Mouse (Mus musculus): ENCODE results near the gene Ctnna3. TPM values are rescaled to one million over a fixed set of nuclear protein-coding genes. Genes with fewer than 3 reads are reported as not detected.

Ctnna3 gene
- polyA plus RNA-seq, 1 experiment from 2014 or later, result 0.35 TPM

DNA sequence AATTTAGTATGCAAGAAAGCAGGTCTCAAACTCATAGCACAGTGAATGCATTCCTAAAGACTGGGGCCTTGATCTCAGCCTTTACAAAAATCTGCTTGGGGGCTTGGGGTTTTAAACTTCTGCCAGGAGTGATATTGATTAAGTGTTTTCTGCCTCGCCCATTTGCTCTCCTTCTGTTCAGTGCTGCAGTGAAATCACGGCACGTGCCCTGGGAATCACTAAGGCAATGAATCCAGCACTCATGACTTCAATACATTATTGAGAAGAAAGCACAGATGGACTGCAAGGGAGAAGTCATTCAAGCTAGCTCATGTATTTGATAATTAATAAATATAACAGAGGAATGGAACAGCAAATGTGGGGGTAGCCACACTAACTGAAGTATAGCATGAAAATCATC lies 515.6 kb downstream of the Ctnna3 start:
- no peak overlapping the region for H3K4me2 ChIP-seq (ENCODE audit: low read depth, low read length)
- 85% methylated on average over 3 of the region's 3 CpGs for WGBS
- H3K27me3 ChIP-seq (ENCODE audit: control insufficient read depth, insufficient read depth, low read length), result no peaks in the 10 kb centered on the region
- no peak for DNase-seq (ENCODE audit: low spot score)
- H3K9me3 ChIP-seq (replicated peaks; ENCODE audit: control insufficient read depth, low read length), result no peaks in the 10 kb centered on the region
- no peak overlapping the region for H3K4me3 ChIP-seq (ENCODE audit: low read depth, low read length)
- no peak for ATAC-seq (replicated peaks; ENCODE audit: insufficient number of reproducible peaks, low FRiP score, low TSS enrichment, low read depth)
- no peaks in the 10 kb centered on the region for H3K36me3 ChIP-seq (replicated peaks; ENCODE audit: control insufficient read depth, insufficient read depth, low read depth, low read length)
- H3K9ac ChIP-seq (replicated peaks; ENCODE audit: low read length), result no peak overlapping the region
- no peaks in the 10 kb centered on the region for H3K4me1 ChIP-seq (ENCODE audit: control insufficient read depth, insufficient read depth, low read length)
- no peak overlapping the region for H3K27ac ChIP-seq (replicated peaks; ENCODE audit: low read depth, low read length)

DNA sequence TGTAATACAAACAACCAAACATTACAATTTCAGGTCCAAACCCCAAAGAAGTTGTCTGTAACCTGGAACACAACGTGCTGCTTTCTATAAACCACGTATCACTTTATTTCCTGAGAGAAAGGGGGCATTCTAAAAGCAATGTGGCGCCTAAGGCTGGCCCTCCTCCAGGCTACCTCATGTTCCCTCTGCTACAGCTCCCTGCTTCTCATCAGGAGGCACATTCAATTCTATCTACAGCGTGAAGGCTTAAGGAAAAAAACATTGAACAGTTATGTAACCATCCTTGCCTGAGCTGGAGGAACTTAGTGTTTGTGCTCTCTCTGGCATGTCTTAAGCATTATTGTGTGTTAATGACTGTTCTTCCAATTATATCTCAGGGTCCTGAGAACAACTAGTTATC lies 517.4 kb downstream of the Ctnna3 start:
- Histone ChIP-seq H3K9me3 (replicated peaks; ENCODE audit: control insufficient read depth, low read length) (no peaks in the 10 kb centered on the region), H3K4me2 (ENCODE audit: low read depth, low read length) (no peak overlapping the region), H3K27ac (replicated peaks; ENCODE audit: low read depth, low read length) (no peak overlapping the region), H3K9ac (replicated peaks; ENCODE audit: low read length) (no peak overlapping the region), H3K4me1 (ENCODE audit: control insufficient read depth, insufficient read depth, low read length) (no peaks in the 10 kb centered on the region), H3K27me3 (ENCODE audit: control insufficient read depth, insufficient read depth, low read length) (no peaks in the 10 kb centered on the region), H3K4me3 (ENCODE audit: low read depth, low read length) (no peak overlapping the region), H3K36me3 (replicated peaks; ENCODE audit: control insufficient read depth, insufficient read depth, low read depth, low read length) (no peaks in the 10 kb centered on the region)
- ATAC-seq (replicated peaks; ENCODE audit: insufficient number of reproducible peaks, low FRiP score, low TSS enrichment, low read depth) (no peak), DNase-seq (ENCODE audit: low spot score) (no peak)
- WGBS, result 77% methylated on average over 4 of the region's 4 CpGs

DNA sequence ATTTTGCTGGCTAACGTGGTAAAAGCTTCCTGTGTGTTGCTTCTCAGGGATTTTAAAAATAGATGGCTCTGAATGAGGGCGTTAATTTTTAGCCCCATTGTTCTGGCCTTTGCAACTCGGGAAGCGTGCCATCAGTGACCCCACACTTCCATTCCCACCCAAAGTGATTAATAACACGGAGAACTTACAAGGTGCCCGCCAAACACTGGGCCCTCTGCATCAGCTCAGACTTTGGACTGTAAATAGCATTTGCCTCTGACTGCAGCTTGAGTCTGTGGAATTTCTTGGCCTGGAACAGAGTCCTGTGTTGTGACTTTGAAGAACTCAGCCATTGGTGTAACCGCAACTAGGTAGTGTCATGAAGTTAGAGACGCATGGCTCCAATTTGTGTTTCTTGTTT lies 521.0 kb downstream of the Ctnna3 start:
- no peak for DNase-seq (ENCODE audit: low spot score)
- no peaks in the 10 kb centered on the region for H3K27me3 ChIP-seq (ENCODE audit: control insufficient read depth, insufficient read depth, low read length)
- WGBS, result 76% methylated on average over 8 of the region's 8 CpGs
- H3K36me3 ChIP-seq (replicated peaks; ENCODE audit: control insufficient read depth, insufficient read depth, low read depth, low read length), result no peaks in the 10 kb centered on the region
- no peak overlapping the region for H3K27ac ChIP-seq (replicated peaks; ENCODE audit: low read depth, low read length)
- H3K9ac ChIP-seq (replicated peaks; ENCODE audit: low read length), result no peak overlapping the region
- H3K4me1 ChIP-seq (ENCODE audit: control insufficient read depth, insufficient read depth, low read length), result no peaks in the 10 kb centered on the region
- H3K4me2 ChIP-seq (ENCODE audit: low read depth, low read length), result no peak overlapping the region
- H3K9me3 ChIP-seq (replicated peaks; ENCODE audit: control insufficient read depth, low read length), result no peaks in the 10 kb centered on the region
- no peak overlapping the region for H3K4me3 ChIP-seq (ENCODE audit: low read depth, low read length)
- no peak for ATAC-seq (replicated peaks; ENCODE audit: insufficient number of reproducible peaks, low FRiP score, low TSS enrichment, low read depth)

DNA sequence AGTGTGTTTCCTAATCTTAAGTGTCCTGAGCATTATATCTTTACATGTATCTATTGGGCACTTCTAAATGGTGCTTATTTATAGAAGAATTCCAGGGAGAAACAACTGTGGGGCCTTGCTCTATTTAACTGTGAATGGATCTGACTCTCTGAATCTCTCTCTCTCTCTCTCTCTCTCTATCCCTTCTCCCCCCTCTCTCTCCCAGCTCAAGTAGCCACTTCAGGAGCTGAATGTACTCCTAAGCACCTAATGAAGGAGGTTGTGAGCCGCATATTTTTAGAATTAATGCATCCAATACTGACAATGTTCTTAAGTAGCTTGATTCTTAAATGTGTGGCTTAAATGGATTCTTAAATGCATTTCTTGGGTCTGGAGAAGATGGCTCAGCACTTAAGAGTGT lies 521.6 kb downstream of the Ctnna3 start:
- no peaks in the 10 kb centered on the region for H3K27me3 ChIP-seq (ENCODE audit: control insufficient read depth, insufficient read depth, low read length)
- ATAC-seq (replicated peaks; ENCODE audit: insufficient number of reproducible peaks, low FRiP score, low TSS enrichment, low read depth), result no peak
- WGBS, result 87% methylated on average over 1 of the region's 1 CpGs

DNA sequence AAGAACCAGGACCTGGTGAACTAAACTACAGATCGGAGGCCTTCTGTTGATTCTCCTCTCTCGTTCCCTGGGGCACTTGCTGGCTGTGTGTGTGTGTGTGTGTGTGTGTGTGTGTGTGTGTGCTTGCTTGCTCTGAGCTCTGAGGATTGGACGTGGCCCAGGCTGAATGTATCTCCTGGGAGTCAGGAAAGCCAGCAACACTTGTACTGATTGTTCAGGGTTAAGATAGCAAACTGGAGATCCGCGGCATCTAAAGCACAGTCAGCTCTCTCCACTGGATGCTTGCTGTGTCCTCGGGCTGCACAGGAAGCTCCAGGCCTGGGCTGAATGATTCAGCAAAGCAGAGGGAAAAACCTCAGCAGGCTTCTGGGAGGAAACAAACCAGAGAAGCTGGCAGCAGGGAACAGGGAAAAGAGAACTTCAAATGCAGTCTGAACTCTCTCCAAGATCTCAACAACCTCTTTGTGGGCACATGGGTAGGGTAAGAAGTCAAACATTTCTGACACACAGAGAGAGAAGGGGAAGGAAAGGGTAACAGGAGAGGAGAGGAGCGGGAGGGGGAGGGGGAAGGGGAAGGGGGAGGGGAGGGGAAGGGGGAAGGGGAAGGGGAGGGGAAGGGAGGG lies 524.5 kb downstream of the Ctnna3 start:
- no peak overlapping the region for H3K9ac ChIP-seq (replicated peaks; ENCODE audit: low read length)
- no peaks in the 10 kb centered on the region for H3K4me1 ChIP-seq (ENCODE audit: control insufficient read depth, insufficient read depth, low read length)
- DNase-seq (ENCODE audit: low spot score) (peak; percentile 17), ATAC-seq (replicated peaks; ENCODE audit: insufficient number of reproducible peaks, low FRiP score, low TSS enrichment, low read depth) (peak; percentile 62; the same call in 1 of the 2 replicates)
- no peak overlapping the region for H3K4me3 ChIP-seq (ENCODE audit: low read depth, low read length)
- WGBS, result 10% methylated on average over 6 of the region's 7 CpGs
- H3K36me3 ChIP-seq (replicated peaks; ENCODE audit: control insufficient read depth, insufficient read depth, low read depth, low read length), result no peaks in the 10 kb centered on the region
- H3K27ac ChIP-seq (replicated peaks; ENCODE audit: low read depth, low read length), result no peak overlapping the region
- H3K4me2 ChIP-seq (ENCODE audit: low read depth, low read length), result no peak overlapping the region
- H3K9me3 ChIP-seq (replicated peaks; ENCODE audit: control insufficient read depth, low read length), result no peaks in the 10 kb centered on the region
- no peaks in the 10 kb centered on the region for H3K27me3 ChIP-seq (ENCODE audit: control insufficient read depth, insufficient read depth, low read length)

More for the DNA sequence above, 521.6 kb downstream of the Ctnna3 start:
- no peak overlapping the region for H3K4me3 ChIP-seq (ENCODE audit: low read depth, low read length)
- H3K4me1 ChIP-seq (ENCODE audit: control insufficient read depth, insufficient read depth, low read length), result no peaks in the 10 kb centered on the region
- no peak overlapping the region for H3K9ac ChIP-seq (replicated peaks; ENCODE audit: low read length)
- no peak overlapping the region for H3K4me2 ChIP-seq (ENCODE audit: low read depth, low read length)
- H3K9me3 ChIP-seq (replicated peaks; ENCODE audit: control insufficient read depth, low read length), result no peaks in the 10 kb centered on the region
- H3K36me3 ChIP-seq (replicated peaks; ENCODE audit: control insufficient read depth, insufficient read depth, low read depth, low read length), result no peaks in the 10 kb centered on the region
- no peak overlapping the region for H3K27ac ChIP-seq (replicated peaks; ENCODE audit: low read depth, low read length)
- DNase-seq (ENCODE audit: low spot score), result no peak

DNA sequence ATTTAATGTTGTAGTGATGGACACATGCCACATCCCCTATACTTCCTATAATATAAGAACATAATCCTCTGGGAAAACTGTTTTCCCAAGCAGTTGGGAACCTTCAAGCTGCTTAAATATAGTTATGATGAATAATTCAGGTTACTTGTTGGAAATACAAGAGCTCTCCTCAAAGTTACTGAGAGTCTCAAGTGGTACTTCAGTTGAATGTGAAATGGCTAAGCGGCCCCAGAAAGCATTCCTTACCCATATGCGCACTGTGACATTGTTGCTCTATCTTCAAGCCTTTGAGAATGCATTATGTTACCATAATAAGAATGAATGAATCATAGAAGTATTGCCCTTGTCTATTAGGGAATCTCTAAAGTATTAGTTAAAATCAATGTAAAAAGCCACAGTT lies 542.4 kb downstream of the Ctnna3 start:
- Histone ChIP-seq H3K9ac (replicated peaks; ENCODE audit: low read length) (no peak overlapping the region), H3K27me3 (ENCODE audit: control insufficient read depth, insufficient read depth, low read length) (no peaks in the 10 kb centered on the region), H3K36me3 (replicated peaks; ENCODE audit: control insufficient read depth, insufficient read depth, low read depth, low read length) (no peaks in the 10 kb centered on the region), H3K27ac (replicated peaks; ENCODE audit: low read depth, low read length) (no peak overlapping the region), H3K4me3 (ENCODE audit: low read depth, low read length) (no peak overlapping the region), H3K9me3 (replicated peaks; ENCODE audit: control insufficient read depth, low read length) (no peaks in the 10 kb centered on the region), H3K4me2 (ENCODE audit: low read depth, low read length) (no peak overlapping the region), H3K4me1 (ENCODE audit: control insufficient read depth, insufficient read depth, low read length) (no peaks in the 10 kb centered on the region)
- ATAC-seq (replicated peaks; ENCODE audit: insufficient number of reproducible peaks, low FRiP score, low TSS enrichment, low read depth), result no peak
- no peak for DNase-seq (ENCODE audit: low spot score)
- 76% methylated on average over 2 of the region's 2 CpGs for WGBS

DNA sequence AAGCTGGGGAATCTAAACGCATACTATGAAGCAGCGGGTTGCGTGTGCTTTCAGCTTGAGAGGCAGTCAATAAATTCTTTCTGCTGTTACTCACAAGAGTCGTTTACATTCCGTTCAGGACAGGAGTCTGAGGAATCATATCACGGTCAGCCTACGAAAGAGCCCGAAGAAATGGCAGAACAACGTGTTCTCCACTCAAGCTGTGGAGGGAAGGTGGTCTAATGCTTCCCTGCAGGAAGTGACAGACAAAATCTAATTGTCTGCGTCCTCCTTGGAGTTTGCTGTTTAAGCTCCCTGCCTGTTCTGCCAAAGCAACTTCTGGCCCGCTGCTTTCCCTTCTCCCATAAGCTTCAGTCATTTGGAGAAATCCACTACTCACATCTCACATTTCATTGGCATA lies 548.2 kb downstream of the Ctnna3 start:
- no peak overlapping the region for H3K4me3 ChIP-seq (ENCODE audit: low read depth, low read length)
- H3K27ac ChIP-seq (replicated peaks; ENCODE audit: low read depth, low read length), result no peak overlapping the region
- WGBS, result 44% methylated on average over 11 of the region's 11 CpGs
- no peaks in the 10 kb centered on the region for H3K36me3 ChIP-seq (replicated peaks; ENCODE audit: control insufficient read depth, insufficient read depth, low read depth, low read length)
- ATAC-seq (replicated peaks; ENCODE audit: insufficient number of reproducible peaks, low FRiP score, low TSS enrichment, low read depth), result no peak
- DNase-seq (ENCODE audit: low spot score), result no peak
- no peaks in the 10 kb centered on the region for H3K27me3 ChIP-seq (ENCODE audit: control insufficient read depth, insufficient read depth, low read length)
- H3K4me2 ChIP-seq (ENCODE audit: low read depth, low read length), result no peak overlapping the region
- no peaks in the 10 kb centered on the region for H3K9me3 ChIP-seq (replicated peaks; ENCODE audit: control insufficient read depth, low read length)
- no peak overlapping the region for H3K9ac ChIP-seq (replicated peaks; ENCODE audit: low read length)
- H3K4me1 ChIP-seq (ENCODE audit: control insufficient read depth, insufficient read depth, low read length), result no peaks in the 10 kb centered on the region

DNA sequence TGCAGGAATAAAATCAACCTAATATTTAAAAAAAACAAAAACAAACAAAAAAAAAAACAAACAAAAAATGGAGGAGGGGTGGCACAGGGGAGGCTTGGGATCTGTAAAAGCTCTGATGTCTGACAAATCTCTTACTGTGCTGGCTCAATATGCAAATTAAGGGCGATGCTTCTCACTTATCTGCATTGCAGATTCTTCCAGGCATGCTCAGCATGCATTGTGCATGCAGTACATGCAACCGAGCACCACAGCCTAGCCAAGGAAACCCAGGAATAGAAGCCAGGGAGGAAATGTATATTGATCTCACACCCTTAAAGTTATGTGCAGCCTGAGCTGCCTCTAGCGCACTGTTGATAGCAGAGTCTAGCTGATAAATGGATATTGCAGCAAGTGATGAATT lies 548.6 kb downstream of the Ctnna3 start:
- H3K36me3 ChIP-seq (replicated peaks; ENCODE audit: control insufficient read depth, insufficient read depth, low read depth, low read length), result no peaks in the 10 kb centered on the region
- no peaks in the 10 kb centered on the region for H3K27me3 ChIP-seq (ENCODE audit: control insufficient read depth, insufficient read depth, low read length)
- H3K9ac ChIP-seq (replicated peaks; ENCODE audit: low read length), result no peak overlapping the region
- H3K4me1 ChIP-seq (ENCODE audit: control insufficient read depth, insufficient read depth, low read length), result no peaks in the 10 kb centered on the region
- DNase-seq (ENCODE audit: low spot score), result no peak
- no peak for ATAC-seq (replicated peaks; ENCODE audit: insufficient number of reproducible peaks, low FRiP score, low TSS enrichment, low read depth)
- H3K4me3 ChIP-seq (ENCODE audit: low read depth, low read length), result no peak overlapping the region
- no peak overlapping the region for H3K4me2 ChIP-seq (ENCODE audit: low read depth, low read length)
- H3K27ac ChIP-seq (replicated peaks; ENCODE audit: low read depth, low read length), result no peak overlapping the region
- H3K9me3 ChIP-seq (replicated peaks; ENCODE audit: control insufficient read depth, low read length), result no peaks in the 10 kb centered on the region
- 51% methylated on average over 3 of the region's 3 CpGs for WGBS
